Mouse (Mus musculus): ENCODE data around the gene Ccn5.

Ccn5 gene

GRCm38 (mm10) chr2:163842043-163842442 lies 21.4 kb downstream of the Ccn5 start:
- no peak for DNase-seq (ENCODE audit: low read depth)

GRCm38 (mm10) chr2:163853461-163853901 lies 32.8 kb downstream of the Ccn5 start, which contains the start of gene Kcnk15:
Gene Kcnk15 (plus strand): TSS chr2:163853651.
- peak; percentile 35 for DNase-seq (ENCODE audit: low read depth)

GRCm38 (mm10) chr2:163857233-163857632 lies 36.6 kb downstream of the Ccn5 start:
- DNase-seq (ENCODE audit: low read depth) = no peak

- DNase-seq (ENCODE audit: low read depth) = no peak
Observed at GRCm38 (mm10) chr2:163858254-163858947, 37.7 kb downstream of the Ccn5 start.

GRCm38 (mm10) chr2:163865311-163865710 lies 44.6 kb downstream of the Ccn5 start:
- no peak for DNase-seq (ENCODE audit: low read depth)

- DNase-seq (ENCODE audit: low read depth) = no peak
Observed at GRCm38 (mm10) chr2:163866061-163866460, 45.4 kb downstream of the Ccn5 start.

- DNase-seq (ENCODE audit: low read depth) = no peak
Observed at GRCm38 (mm10) chr2:163869783-163870182, 49.1 kb downstream of the Ccn5 start.

GRCm38 (mm10) chr2:163871266-163871665 lies 50.6 kb downstream of the Ccn5 start:
- no peak for DNase-seq (ENCODE audit: low read depth)

GRCm38 (mm10) chr2:163871906-163872305 lies 51.2 kb downstream of the Ccn5 start:
- DNase-seq (ENCODE audit: low read depth) = no peak

GRCm38 (mm10) chr2:163874877-163875276 lies 54.2 kb downstream of the Ccn5 start:
- no peak for DNase-seq (ENCODE audit: low read depth)

- DNase-seq (ENCODE audit: low read depth) = peak; percentile 45
Observed at GRCm38 (mm10) chr2:163875484-163875883, 54.8 kb downstream of the Ccn5 start.

- no peak for DNase-seq (ENCODE audit: low read depth)
Observed at GRCm38 (mm10) chr2:163876830-163877498, 56.3 kb downstream of the Ccn5 start.

- DNase-seq (ENCODE audit: low read depth) = peak; percentile 21
Observed at GRCm38 (mm10) chr2:163880891-163881290, 60.2 kb downstream of the Ccn5 start.

Data from NIH3T3 (cell line).